Mouse (Mus musculus) ovary, postnatal 10 days (tissue): ENCODE data around the gene Atp1a4.

Experiments used
- DNase-seq: peaks from one replicate; pipeline ENCODE4 v3.0.0; 2022; ENCODE audit warnings: low spot score

The Atp1a4 gene

DNA sequence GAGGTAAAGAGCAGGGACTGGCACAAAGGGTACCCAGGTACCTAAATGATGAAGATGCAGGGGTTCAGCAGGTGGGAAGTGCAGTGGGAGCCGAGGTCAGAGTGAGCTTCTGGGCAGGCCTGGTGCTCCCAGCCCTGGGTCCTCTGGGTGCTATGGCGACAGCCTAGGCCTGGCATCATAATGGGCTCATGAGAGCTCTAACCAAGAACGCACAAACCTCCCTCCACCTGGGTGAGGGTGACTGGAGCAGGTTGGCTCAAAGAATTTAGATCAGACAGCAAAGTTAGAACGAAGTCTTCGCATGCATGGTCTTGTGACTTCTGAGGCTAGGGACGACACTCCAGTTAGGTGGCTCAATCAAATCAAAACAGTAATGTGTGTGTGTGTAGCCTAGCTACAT, at the start of gene Atp1a4:
TSS of gene Atp1a4 (minus strand) at position 101 of the 400 bp plus-strand sequence.
- no peak for DNase-seq

DNA sequence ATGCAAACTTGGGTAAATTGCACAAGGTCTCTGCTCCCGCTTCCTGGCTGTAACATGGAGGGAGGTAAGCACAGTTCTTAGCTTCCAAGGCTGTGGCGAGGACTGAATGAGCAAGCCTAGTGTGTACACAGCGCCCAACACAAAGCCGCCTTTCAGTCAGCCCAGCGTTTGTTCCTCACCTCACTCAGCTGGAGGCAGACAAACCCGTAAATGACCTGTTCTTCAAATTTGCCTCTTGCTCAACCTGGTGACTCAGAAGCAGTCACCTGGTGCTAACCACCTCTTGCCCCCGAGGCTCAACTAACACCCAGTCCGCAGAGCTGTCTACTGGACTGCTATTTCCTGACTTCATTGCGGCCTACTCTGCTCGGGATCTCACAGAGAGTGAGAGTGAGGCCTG, 49.7 kb upstream of the Atp1a4 start:
- DNase-seq = no peak

DNA sequence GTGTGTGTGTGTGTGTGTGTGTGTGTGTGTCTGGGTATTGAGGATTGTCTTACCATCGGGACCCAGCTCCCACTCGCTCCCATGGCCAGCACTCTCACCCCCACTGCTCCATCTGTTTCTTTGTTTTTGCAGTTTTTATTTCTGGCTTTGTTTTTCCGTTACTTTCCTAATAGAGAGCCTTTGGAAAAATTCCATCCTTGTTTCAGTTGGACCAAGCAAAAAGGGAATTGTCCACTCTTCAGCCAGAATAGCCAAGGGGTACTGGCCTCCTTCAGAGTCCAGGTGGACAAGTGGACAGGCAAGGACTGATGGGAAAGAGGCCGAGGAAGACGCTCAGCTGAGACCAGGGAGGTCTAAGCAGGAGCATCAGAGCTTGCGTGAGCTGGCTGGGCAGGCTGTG, 48.7 kb upstream of the Atp1a4 start:
- no peak for DNase-seq

DNA sequence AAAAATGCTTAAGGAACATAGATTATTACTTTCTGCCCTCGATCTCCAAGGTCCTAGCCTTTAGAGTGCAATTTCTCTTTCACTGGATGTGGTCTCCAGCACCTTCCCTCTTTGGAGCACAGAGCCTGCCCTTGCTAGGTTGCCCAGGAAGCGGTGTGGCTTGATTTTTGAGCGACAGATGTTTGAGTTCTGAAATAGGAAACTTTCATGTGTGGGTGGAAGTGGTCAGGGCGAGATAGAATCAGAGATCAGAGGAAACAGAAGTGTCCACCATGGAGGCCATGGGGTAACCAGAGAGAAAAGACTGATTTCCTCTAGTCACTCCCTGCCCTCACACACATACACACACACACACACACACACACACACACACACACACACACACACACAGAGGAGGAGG, 48.0 kb upstream of the Atp1a4 start:
- DNase-seq = no peak

DNA sequence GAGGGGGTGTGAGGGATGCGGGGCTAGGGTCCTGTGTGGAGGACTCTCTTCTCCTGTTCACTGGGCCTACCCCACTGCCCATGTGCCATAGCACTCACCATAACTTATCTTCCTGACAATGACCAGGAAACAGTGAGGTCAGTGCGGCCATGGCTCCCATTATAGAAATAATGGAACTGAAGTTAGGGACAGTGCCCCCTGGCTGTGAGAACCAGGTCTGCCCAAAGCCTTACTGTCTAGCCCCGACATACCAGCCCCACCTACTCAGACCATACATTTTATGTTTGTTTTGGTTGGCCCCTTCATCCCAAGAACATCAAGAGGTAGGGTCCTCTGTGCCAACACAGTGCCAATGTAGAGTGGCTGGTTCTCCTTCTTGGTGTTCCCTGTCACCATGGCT, 47.4 kb upstream of the Atp1a4 start:
- DNase-seq = no peak

DNA sequence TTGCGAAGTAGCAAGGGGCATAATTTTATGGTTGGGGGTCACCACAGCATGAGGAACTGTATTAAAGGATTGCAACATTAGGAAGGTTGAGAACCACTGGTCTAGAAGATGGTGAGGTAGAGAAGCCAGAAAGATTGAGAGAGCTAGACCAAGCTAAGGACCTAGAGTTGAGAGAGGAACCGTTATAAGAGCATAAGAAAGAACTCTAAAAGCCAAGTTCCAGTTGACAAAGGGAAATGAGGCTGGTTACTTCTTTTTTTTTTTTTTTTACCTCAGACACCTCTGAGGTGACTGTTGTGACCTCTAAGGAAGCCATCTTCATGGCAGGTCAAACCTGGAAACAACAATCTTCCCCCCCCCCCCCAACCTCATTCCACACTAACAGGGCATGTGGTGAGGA, 46.9 kb upstream of the Atp1a4 start:
- no peak for DNase-seq

DNA sequence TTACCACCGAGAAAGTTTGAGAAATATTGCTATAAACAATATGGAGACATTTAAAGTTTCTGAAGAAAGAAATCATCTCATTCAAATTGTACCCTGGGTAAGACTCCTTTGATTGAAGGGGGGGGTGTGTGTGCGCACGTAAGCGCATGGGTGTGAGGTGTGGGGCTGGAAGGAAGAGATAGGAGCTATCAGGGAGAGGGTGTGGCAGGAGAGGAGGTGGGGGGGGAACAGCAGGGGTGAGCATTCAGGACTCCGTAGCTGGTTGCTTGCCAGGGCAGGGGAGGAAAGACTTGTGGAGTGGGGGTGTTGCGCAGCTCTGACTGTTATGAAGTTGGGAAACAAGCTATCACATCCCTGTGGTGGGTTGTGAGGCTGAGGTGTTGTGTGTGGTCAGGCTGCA, 46.2 kb upstream of the Atp1a4 start:
- no peak for DNase-seq

DNA sequence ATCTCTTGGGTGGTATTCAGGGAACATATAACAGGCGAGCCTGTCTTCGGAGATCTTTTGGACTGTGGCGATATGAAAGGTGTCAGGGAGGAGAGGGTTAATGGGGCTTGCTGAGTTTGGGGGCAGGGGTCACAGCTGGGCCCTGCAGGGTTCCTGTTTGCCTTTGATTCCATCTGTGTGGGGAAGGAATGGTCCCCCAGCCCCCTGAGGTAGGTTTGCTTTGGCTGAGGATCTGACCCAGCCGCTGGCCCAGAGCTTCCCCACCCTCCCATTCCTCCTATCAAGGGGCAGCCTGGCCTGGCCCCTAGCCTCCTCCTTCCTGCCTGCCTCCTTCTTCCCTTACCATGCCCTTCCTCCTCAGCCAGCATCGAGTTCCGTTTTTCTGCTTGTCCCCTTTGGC, 44.6 kb upstream of the Atp1a4 start:
- DNase-seq = no peak

DNA sequence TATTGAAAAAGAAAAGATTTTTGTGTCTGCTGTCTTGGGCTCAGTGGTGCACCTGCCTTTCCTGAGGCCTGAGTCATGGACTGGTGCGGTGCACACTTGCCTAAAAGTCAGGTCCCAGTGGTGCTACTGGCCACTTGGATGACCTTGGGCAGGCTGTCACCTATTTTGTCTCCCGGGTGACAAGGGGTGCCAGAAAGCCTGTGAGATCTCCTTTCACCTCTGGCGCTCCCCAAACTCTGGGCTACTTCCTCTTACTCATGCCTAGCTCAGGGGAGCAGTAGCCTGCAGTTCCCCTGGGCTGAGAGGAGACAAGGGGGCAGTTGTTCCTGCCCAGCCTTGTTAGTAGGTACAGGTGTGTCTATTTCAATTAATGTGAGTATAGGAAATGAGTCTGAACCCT, 44.1 kb upstream of the Atp1a4 start:
- DNase-seq = no peak

DNA sequence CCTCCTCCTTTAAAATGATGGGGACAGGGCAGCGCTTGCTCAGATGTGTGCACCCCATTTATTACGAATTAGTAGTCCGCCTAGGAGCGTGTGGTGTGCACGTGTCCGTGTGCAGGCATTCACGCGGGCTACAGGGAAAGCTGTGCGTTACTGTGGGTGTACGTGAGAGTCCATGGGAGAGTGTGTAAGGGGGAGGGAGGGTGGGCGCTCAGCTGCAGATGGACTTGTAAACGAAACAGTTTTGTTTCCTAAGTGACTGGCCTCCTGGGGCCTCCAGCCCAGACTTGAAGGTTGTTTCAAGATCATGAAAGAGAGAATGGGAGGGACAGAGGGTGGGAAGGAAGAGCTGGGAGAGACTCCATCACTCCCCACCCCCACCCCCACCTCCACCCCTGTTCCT, 43.0 kb upstream of the Atp1a4 start:
- no peak for DNase-seq

DNA sequence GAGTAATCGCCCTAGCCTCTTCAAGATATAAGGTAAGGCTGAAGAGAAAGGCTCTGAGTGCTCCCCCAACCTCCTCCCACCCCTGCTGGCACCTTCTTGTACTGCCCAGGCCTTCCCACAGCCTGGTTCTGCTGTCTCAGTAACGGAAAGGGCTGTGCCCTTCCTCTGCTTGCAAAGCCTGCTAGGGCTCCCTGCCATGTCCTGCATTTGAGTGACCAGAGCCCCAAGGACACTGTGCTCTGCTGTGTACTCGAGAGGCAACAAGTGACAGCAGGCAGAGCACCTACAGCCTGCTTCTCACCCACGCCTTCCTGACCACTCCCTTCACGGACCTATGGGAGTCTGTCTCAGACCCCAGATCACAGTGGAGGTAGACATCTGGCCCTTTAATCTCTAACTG, 42.0 kb upstream of the Atp1a4 start:
- no peak for DNase-seq

DNA sequence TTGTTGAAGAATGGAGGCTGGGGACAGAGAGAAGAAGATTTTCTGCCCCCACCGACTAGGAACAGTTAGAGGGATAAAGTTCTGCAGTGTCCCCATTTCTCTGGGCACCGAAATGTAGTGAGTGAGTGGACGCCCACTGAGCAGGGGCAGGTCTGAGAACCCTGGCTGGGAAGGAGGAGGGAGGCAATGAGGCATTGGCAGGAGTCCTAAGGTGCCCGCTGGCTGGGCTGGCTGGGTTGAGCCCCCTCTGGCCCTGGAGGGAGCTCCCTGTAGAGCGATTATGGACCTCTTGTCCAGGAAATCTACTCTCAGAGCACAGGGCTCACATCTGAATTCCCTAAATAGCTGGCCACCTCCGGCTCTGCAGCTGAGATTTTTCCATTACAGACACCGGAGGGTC, 41.3 kb upstream of the Atp1a4 start:
- no peak for DNase-seq

DNA sequence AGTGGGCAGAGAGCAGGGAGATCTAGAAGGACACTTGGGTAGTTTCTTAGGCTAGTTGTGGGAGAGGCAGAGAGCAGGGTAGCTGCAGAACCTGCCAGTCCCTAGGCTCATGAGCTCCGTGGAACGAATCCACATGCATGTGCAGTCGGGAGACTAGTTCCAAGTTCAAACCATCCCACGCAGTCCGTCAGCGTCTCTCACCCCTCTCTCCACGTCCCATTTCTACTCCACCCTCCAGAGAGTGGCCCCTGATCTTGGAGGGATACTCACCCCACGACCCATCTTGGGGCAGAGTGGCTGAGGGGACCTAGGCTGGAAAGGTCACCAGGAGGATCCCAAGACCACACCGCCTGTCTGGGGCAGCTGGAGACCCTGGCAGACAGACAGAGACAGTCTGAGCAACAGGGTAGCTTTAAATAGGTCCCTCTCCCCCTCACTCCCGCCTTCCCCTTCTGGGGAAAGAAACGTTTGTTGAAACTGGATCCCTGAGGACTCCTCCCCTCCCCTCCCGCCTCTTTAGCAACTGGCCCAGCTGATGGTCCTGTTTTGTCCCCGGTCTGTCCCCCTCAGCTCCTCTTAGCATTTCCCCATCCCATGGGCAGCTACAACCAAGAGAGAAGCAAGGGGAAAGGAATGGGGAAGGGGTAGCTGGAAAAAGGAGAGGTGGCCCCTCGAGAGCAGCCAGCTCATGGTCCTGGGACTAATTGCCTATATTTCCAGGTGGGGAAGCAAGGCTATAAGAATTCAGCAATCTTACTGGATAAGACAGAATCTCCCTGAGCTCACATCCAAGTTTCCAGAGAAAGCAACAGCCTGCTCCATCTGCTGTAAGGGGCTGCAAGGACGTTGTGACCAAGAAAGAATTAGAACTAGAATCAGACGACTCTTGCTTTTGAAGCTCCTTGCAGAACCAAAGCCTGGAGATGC, 39.7 kb upstream of the Atp1a4 start, which contains the start of gene Atp1a2:
TSS of gene Atp1a2 (minus strand) at position 454 of the 927 bp plus-strand sequence.
- peak; percentile 57 for DNase-seq

DNA sequence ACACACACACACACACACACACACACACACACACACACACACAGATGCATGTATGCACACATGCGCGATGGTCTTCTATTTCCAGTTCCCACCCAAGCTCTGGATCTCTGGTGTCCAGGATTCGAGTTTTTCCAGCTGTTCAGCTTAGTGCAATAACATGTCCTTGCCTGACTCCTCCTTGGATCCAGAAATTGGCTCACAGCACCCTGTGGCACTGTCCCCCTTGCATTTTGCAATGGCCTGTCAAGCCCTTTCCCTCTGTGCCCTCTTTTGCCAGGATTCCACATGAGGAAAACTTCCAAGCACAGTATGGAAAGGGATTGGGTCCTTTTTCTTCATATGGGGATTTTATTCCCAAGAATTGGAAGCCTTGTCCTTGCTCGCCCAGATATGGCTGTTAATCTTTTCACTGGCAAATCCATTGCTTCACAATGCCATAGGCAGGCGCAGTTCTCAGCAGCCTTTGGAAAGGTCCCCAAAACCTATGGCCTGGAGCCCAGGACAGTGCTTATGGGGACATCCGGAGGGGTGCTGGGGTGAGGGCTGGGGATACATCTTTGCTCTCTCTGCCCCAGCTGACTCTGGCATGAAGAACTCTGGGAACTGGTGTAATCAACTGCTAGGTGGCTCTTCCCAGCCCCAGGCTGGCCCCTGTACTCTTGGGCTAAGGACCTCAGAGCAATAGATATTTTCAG, 38.7 kb upstream of the Atp1a4 start:
- DNase-seq = no peak

DNA sequence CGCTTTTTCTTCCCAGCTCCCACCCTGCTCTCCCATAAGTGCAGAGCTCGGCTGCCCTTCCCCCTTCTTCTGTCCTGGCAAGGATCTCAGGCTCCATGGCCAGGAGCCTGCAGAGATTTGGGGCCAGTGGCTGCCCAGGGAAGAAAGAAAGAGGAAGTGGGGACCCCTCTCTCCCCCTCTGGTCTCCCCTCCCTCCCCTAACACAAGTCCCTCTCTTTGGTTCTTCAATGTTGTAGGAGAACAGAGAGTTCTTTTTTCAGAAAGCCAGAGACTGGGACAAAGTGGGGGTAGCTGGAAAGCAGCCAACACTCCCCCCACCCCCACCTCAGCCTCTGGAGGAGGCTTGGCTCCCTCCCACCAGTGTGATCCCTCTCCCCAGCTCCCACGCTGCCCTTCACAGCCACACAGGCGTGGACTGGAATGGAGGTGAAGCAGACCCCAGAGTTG, 37.6 kb upstream of the Atp1a4 start:
- DNase-seq = no peak

DNA sequence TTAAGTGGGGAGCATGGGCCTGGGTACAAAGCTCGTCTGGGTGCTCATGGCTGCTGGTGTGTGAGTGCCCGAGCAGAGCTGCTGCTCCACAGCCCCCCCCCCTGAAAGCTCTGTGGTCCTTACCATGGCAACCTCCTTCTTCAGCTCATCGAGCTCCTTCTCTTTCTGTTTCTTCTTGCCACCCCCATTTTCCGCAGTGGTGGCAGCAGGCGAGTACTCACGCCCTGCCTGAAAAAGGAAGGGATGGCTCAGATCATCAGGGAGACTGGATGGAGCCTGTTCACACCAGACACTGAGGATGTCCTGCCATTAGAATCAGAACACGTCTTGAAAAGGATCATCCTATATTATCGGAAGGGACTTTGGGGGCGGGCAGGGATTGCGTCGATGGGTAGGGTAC, 35.2 kb upstream of the Atp1a4 start:
- no peak for DNase-seq

DNA sequence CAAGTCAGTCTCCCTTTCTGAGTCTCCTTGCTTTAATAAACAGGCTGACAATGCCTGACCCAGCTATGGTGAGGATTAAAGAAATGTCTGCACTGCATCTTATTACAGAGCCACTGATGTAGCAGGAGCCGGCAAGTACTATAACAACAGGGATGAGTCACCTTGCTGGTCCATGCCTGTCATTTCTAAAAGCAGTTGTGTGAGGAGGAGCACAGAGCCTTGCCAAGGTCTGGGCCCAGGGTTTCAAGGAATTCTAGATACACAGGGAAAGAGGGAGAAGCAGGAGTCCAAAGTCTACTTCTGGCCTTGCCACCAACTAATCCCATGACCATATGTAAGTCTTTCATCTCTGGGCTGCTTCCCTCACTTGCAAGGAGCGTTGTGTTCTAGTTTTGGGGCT, 34.7 kb upstream of the Atp1a4 start:
- DNase-seq = no peak

DNA sequence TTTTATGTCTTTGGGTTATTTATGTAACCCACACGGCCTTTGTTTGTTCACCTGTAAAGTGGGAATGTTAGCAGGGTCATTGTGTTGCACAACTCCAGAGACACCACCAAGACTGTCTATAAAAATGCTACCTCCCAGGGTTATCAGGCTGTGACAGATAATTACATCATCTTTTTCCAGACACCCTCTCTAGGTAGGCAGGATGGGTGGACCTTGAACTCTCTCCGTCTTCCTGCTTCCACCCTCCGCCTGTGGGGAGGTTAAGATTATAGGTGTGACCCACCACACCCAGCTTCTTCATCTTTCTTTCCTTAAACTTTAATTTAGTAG, 31.4 kb upstream of the Atp1a4 start:
- DNase-seq = no peak

DNA sequence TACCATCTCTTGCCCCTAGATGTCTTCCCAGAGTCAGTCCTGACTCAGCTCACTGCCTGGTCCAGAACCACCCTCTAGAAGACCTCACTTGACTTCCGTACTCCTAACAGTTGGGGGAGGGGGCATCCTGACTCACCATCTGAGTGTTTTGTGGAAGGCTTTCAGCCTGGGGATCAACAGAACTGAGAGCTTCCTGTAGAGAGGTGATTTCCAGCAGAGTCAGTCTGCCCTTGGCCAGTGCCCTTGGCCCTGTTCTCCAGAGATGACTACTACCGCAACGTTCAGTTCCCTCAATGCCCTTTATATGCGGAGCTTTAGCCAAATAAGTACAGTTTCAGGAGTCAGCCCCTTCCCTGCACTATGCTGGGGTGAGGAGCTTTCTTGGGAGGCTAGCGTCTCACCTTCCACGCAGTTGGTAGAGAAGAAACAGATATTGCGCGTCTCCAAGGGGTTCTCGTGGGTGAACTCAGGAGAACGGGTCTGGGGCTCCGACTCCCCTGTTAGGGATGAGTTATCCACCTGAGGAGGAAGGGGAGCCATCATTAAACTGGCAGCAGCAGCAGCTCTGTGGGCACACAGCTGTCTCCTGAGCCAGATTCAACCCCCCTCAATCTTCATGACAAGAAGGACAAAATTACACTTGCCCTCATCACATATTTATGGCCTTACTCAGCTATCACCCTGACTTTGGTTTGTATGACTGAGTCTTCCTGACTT, 30.8 kb upstream of the Atp1a4 start:
- no peak for DNase-seq

DNA sequence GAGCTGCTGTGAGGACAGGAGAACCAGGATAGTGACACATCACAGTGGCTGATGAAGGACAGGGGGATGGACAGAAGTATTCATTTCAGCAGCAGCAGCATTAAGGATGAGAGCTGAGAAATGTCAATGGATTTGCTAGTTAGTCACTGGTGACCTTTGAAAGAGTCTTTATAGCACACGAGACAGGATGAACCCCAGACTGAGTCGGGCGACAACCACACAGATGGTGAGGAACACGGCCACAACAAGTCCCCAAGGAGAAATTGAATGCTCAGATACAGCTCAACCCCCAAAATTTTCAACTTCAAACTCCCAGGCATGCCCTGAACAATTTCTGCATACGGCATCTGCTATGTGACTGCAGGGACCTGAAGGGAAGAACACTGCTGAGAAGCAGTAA, 28.5 kb upstream of the Atp1a4 start:
- DNase-seq = no peak

DNA sequence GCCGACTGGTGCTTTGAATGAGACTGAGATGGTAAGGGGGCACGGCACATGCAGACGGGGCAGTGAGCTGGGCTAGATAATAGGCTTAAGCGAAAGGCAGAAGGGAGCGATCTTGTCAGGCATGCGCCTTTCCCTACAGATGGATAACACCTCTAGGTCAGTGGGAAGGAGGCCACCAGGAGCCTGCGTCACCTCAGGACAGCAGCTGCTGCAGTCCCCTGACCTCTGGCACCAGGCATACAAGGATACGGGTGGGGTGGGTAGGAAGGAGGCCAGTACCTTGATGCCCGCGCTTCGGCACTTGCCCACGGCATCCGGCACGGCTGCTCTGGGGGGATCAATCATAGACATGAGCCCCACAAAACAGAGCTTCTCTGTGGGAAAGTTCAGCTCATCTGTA, 26.0 kb upstream of the Atp1a4 start:
- no peak for DNase-seq

DNA sequence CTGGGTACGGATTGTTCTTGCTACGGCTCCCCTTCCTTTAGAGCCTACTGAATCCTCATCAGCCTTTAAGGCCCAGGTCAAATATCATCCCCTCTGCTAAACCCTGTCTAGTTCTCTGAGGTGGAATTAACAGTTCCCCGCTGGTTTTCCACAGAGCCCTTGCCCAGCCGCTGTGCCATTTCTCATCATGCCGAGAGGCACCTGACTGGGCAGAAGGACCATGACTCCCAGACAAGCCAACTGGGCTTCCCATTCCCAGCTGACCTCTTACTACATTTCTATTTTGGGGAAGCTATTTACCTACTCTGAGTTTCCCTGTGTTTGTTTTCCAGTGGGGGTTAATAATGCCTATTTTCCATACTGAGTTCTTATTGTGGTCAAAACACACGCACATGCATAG, 24.9 kb upstream of the Atp1a4 start:
- DNase-seq = no peak
